Mouse (Mus musculus): ENCODE measurements around the gene Pigv.

Pigv gene

DNA sequence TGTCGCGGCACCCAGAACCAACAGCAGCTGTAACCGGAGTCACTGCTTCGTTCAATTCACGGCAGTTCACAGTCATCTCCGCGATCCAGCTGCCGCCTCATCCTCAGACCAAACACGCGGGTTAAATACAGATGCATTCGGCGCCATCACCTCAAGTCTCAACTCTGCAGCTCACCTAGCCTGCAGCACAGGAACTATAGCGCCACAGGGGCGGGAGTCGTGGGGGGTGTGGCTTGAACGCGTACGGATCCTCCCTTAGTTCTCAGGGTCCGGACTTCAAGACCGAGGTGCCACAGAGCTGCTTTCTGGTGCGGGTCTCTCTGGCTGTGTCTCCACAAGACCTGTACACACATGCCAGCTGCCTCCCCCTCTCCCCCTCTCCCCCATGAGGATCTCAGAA, 26.8 kb downstream of the Pigv start:
- DNase-seq = no peak

DNA sequence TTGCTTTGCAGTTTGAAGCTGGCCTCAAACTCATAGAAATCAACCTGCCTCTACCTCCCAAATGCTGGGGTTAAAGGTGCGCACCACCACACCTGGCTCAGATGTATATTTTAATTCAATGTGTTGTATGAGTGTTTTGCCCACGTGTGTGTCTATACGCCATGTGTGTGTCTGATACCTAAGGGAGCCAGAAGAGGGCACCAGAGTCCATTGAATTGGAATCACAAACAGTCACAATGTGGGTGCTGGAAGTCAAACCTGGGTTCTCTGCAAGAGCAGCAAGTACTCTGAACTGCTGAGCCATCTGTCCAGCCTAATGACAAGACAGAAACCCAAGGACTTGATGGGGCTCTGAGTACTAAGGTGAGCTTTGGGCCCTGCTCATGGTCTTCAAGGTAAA, 27.3 kb downstream of the Pigv start:
- no peak for DNase-seq

DNA sequence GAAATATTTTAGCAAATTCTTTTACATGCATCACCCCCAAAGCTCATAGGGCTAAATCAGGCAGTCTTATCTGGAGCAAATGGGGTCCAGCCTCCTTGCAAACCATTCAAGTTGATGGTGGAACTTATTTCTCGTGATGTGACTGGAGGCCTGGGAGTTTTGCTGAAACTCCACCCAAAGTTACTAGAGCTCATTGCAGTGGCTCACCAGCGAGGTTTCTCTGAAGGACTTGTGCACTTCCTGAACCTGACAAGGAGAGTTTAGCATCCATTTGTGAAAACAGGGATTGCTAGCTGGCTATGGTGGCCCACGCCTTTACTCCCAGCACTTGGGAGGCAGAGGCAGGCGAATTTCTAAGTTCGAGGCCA, 38.4 kb downstream of the Pigv start:
- DNase-seq = no peak

DNA sequence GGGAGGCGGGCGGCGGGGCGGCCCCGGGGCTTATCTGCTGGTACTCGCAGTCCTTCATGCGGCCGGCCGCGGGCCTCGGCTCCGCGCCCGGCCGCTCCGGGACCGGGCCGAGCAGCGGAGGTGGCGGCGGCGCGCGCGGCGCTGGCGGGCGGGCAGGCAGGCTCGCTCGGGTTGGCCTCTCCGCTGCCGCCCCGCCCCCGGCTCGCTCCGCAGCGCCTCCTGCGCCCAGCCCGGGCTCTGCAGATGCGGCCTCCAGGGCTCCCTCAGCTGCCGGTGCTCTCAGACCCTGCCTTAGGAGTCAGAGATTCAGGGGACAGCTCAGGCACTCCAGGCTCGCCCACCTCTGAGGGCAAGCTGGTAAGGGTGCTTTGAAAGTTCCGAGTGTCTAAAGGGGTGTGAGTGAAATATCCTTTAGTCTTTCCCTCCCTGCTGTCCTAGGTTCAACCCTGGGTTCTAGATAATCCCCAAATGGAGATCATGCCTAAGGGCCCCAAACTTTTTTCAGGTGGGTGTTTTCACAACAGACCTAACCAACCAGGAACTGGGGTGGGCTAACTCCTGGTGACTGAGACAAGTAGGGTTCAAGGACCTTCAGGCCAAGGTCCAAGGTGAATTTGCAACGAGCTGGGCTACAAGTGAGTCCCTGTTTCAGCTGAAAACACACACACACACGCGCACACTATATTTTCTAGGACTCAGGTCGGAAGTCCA, 39.0 kb downstream of the Pigv start:
- peak; percentile 92 to 94 for DNase-seq

DNA sequence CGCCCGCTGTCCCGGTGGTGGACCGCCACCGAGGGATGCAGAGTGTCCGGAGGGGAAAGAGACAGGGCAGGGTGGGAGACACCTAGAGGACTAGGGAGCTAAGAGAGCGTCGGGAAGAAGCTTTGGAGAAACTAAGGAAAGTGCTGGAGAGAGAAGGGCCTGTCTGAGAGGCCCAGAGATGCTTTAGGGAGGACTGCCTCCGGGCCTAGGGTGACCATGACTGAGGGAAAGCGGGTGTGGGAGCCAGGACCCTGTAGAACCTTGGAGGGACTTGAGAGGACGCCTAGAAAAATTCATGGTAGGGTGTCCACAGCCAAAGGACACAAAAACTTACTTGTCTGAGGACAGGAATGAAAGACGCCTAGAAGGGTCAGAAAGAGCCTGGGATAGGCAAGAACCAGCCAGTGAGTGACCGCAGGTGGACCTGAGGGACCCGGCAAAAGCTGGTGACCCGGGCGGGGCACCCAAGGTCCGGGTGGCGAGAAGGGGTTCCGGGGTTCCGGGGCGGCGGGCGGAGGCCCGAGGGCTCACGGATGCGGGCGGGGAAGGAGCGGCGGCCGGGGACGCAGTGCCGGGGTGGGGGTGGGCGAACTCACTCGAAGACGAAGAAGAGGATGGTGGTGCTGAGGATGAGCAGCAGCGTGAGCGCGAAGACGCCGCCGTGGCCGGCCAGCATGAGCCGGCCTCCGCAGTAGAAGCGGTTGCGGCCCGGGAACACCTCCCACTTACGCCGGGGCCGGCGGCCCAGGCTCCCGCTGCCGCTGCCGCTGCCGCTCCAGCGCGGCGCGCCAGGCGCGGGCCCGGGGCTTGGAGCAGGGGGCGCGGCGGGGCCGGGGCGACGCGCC, 39.7 kb downstream of the Pigv start:
- peak in 1 of 2 experiments; percentile 59 for DNase-seq

DNA sequence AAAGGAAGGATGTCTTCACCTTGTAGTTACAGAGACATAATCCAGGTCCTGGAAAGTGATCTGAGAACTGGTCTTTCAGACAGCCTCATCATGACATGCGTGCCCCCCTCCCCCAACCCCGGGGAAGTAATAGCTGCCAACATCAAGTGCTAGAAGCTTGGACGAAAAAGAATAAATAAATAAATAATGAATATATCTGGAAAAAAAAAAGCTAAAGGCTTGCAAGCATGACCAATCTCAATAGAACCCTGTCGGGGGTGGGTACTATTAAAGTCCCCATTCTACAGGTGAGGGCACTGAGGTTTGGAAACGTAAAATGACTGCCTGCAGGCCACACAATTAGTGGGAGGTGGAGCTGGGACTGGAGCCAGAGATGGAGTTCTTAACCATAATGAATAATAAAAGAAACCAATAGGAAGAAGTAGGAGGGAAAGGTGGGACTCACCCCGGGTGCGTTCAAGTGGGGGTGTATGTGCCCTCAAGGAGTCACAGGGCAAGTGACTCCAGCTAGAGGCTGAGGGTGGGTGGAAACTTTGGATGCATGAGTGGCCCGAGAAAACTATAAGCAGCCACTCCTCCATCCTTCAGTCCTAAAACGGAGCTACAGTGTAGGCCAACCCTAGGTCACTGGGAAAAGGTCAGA, 40.6 kb downstream of the Pigv start:
- DNase-seq = peak; percentile 41 to 50

DNA sequence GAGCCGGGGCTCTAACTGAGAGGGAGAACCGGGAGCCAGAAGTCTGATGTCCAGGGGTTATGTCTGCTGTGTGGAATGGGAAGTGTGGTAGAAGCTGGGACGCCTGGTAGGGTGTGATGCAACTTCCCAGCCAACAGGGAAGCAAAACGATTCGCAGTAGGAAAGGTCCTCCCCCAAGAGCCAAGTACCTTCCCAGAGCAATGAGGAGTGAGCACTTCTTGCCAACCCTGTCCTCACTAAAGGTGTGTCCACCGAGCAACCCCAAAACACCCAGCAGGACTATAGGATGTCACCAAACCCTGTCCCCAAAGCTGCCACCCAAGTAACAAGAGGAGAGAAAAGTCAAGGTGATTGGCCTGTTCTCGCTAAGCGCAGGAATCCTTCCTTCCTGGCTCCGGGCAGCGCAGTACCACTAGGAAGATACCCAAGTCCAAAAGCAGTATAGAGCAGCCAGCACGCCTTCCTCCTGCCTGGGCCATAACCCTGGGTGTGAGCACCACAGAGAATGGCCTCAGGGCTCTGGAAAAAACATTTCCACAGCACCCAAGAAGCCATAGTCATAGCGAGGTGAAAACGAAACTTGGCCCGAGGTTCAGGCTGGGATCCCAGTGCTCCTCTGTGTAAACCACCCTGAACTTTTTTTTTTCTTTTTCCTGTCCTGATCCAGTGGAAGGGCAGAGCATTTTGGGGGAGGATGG, 41.2 kb downstream of the Pigv start:
- no peak for DNase-seq

DNA sequence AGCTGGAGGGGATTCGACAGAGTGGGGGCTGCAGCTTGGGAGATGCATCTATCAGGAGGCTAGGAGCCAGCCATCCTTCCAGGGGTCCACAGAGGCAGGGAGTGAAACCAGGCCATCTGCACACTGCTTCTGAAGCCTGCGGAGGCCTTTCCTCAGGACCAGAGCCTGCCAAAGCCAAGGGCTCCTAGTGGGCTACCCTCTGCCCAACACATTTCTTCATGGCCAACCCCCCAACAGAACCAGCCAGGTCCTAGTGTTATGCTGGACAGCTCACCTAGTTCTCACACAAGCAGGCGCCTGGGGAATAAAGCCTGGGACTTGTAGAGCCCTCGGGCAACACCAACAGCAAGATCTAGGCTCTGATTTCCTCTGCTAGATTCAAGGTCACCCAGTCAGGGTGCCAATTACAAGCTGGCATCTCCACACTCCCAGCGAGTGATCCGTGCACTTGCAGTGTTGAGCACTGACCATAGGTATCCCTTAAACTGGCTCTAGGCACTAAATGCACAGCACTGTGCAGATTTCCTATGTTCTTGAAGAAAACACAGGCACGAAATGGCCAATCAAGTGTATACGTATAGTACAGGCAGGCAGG, 42.0 kb downstream of the Pigv start:
- peak; percentile 80 to 87 for DNase-seq

DNA sequence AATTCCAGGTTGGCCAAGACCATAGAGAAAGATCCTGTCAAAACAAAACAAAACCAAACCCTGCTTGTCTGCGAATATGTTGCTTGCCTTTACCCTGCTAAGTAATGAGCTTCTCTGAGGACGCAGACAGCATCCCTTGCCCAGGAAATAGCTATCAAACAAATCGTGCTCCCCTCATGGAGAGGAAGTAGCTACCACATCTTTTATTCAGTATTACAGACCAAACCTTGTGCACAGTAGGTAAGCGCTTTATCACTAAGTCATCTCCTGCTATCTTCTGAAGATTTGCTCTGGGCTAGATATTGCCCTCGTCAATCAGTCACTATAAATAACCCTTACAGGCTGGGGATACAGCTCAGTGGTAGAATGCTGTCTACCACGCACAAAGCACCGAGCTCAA, 43.3 kb downstream of the Pigv start:
- no peak for DNase-seq

DNA sequence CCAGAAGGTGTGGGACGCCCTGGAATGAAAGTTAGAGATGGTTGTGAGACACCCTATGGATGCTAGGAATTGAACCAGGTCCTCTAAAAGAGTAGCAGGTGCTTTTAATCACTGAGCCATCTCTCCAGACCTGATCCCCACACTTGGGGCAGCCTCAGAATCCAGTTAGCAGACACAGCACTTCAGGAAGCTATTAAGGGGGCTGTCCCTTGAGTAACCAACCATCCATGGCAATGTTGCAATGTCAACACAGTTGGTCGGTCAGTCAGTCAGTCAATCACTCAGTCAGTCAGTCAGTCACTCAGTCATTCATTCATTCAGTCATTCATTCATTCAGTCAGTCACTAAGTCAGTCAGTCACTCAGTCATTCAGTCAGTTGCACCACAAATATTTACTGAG, 43.9 kb downstream of the Pigv start:
- no peak for DNase-seq

DNA sequence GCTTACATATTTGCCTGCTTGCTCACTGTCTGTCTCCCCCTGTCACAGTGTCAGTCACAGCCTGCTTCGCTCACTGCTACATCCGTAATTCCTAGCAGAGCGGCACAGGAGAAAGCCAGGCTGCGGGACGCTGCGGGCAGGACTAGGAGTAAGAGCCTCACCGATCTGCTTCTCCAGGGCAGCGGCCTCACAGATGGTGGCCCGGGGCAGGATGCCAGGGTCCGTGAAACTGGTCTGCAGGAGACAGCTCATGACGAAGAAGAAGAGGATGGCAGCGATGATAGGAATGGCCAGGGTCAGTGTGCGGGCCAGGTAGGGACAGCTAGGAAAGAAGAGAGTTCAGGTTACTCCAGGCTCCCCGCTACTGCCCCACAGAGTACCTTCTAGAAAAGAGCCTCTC, 45.4 kb downstream of the Pigv start:
- DNase-seq = peak; percentile 65 to 71

DNA sequence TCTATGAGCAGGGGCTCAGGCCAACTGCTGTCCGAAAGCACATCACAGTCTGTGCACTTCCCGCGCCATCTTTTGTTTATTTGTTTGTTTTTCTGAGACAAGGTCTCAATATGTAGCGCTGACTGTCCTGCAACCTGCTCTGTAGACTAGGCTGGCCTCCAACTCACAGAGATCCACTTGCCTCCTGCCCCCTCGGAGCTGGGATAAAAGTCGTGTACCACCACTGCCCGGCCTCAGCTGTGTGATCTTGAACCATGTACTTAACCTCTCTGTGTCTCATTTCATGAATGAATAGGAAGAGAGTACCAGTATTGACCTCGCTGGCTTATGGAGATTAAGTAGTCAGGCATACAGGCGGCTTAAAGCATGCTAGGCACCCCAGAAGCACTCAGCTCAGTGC, 45.8 kb downstream of the Pigv start:
- DNase-seq = no peak

DNA sequence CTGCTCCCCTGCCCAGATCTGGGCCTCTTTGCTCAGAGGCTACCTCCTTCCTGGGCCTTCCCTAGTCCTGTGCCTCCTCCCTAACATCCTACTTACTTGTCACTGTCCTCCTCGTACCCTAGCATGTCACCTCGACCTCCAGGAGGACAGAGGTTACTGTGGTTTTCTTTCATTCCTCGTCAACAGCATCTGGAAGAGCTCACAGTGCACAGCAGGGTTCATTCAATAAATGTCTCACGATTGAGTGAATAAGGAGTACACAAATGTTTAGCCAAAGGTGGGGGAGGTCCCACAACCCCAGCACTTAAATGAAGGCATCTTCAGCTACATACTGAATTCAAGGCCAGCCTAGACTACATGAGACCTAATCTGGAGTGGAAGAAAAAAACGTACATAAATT, 46.2 kb downstream of the Pigv start:
- no peak for DNase-seq

DNA sequence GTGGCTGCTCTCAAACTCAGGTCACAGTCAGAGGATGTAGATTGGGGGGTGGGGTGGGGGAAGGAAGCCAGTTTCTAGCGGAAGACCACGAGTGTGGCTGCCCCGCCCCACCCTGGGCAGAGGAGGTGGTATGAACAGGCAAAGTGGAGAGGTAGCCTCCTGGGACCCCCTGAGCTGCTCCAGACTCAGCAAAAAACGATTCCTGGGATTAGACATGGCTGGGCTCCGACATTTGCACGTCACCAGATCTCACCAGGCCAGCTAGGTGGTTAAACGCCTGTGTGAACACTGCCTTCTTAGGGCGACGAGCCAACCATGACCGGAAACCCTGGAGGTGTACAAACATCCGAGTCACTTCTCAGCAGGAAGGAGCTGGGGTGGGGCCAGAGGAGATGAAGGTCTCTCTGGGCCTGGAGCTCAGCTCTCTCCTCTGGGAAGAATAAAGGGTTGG, 46.8 kb downstream of the Pigv start:
- DNase-seq = peak; percentile 35 to 49

DNA sequence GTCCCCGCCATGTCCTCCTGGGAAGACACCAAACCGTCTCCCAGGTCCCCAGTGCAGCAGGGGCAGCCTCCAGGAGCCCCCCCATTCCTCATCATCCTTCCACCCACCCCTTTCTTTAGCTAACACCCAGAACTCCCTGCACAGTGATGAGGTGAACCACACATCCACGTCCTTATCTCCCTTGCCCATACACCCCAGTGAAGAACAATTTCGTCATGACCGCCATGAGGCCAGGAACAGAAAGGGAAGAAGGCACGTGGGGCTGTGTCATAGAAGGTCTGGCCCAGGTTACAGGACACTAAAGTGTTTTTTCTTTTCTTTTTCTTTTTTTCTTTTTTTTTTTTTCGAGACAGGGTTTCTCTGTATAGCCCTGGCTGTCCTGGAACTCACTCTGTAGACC, 47.6 kb downstream of the Pigv start:
- DNase-seq = no peak

DNA sequence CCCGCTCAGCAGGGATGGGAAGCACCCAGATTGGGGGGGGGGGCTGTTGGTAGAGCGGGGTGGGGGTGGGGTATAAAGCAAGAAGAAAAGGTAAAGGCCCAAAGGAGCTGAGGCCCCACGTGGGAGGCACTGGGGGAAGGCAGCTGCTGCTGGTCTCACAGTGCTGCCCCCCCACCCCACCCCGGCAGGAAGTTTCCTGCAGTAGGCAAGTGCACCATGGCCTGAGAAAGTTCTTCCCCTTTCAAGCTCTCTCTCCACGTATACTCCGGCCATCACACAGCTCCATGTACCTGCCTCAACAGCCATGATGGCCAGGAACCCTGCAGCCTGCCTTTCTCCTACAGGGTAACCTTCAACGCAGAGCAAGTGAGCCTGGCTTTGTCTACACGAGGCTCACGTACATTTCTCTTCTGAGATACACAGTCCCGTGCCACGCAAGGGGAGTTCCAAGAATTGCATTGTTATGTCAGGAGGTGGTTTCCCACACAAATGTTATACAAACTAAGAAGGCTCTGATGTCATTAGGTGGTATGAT, 50.2 kb downstream of the Pigv start:
- DNase-seq = no peak

DNA sequence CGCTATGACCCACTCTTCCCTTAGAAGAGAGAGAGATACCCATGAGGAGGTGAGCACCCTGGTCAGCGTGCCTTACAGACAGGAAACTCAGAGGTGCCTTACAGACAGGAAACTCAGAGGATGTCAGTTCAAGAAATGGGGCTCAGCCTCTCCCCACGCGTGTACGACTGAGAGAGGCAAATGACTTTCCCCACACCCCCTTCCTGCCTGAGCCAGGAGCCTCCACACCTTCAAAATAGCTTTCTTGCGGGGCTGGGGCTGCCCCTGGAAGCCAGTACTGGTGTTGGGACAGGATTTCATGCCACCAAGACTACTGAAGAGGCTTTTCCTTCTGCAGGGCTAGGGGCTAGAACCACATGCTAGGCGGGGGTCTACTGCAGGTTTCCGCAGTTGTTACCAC, 51.8 kb downstream of the Pigv start:
- no peak for DNase-seq

DNA sequence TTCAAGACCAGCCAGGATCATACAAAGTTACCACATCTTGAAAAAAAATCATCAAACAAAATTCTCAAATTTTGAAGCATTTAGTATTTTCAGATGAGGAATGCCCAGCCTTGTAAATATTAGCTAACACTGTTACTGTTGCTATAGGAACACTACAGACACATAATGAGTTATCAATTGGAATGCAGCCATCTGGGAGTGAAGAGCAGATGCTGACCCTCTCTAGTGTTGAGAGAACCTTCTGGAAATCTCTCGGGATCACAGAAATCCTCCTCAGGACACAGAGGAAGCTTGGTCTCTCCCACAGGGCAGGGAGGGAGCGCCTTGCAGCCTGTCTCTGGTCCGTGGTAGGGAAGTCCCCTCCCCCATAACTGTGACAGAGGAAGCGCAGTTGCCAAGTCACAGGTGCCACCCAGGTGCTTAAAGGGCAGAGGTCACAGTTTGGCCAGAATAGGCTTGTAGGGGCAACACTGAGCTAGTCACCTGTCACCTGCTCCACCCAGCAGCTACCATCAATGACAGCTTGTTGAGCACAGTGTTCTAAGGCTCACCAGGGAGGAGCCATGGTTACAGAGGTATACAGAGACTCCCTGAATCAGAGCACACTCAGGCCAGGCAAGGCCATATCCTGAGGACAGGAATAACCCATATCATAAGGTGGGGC, 52.8 kb downstream of the Pigv start:
- no peak for DNase-seq

DNA sequence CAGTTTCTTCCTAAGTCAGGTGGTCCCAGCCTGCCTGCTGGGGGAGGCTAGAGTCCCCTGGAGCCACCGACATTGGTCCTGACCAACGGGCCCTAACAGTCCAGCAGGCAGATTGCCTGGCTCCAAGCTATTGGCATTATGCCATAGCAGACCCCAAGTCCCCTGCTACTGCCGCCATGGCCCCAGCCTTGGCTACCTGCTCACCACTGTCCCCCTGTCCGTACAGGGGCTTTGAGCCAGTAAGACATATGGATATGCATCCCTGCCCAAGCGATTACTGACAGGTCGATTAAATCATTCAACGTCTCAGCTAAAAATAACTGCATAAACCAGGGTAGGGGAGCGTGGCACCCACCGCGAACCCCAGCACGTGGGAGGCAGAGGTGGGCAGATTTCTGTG, 54.5 kb downstream of the Pigv start:
- DNase-seq = peak; percentile 53 to 71

DNA sequence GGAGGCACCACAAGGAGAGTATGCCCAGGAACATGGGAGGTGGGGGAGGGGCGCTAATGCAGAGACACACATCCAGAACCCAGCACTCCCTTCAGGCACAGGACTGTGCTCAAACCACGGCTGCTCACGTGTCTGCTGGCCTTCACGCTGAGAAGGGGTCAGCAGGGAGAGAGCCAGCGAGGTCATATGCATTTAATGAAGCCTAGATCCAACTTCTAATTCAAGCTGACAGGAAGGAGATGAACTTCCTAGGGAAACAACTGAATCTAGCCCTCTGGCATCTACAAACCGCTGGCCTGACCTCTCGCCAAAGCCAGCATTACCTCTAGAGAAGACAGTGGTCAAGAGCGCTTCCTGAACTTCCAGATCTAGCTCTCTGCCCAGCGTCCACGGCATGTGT, 57.0 kb downstream of the Pigv start:
- no peak for DNase-seq

DNA sequence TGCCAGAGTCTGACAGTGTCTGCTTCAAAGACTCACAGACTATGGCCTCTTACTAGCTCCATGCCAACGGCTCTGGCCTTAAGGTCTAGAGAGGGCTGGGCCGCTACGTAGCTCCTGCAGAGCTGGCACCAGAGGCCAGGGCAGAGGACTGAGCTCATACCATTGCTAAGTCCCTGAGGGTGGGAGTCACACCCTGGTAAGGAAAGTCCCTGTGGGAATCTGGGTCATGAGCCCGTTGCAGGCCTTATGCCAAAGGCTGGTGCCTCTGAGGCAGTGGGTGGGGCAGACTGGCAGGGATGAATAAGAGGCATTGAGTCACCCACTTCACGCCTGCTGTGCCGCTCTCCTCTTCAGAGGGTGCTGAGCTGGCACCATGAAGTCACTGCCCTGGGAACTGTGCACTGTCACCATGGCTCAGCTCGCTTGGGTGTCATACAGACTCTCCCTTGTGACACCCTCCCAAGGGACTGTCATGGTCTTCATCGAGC, 58.1 kb downstream of the Pigv start:
- DNase-seq = peak in 1 of 2 experiments; percentile 41

DNA sequence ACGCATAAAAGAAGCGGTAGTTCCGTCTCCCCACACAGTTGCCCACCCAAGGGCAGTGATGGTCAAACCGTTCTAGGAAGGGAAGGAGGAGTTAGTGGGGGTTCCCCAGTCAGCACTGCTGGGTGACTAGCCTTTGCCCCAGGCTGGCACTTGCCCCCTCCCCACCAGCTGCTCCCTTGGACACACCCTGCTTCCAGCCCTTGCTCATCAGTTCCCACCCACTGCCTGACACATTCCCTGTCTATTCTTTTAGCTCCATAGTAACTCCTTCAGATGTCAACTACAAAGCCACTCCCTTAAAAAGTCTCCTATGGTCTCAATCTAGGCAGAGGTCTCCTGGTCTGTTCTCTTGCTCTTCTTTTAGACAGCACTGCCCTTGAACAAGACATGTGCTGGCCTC, 58.6 kb downstream of the Pigv start:
- no peak for DNase-seq

Data from cerebellum, postnatal 10 days (tissue).